21 mouse cellular contexts compared by ENCODE assay signal in genomic region chr16:7649771-7650170, GRCm38 (mm10).
"Had no signal": no experiment of that assay in that cellular context is flagged by ENCODE, and none has a peak within 500 bp of the region (broad histone marks: within the 10 kb centered on the region; RNA-seq: fewer than 3 reads in every experiment).

No protein-coding gene starts in this region.

- H3K4me3 ChIP-seq: layer of hippocampus, adult 2 months; limb, embryonic 10.5 days; limb, embryonic 13.5 days; liver, embryonic 12.5 days; liver, embryonic 15.5 days; lung, embryonic 15.5 days; megakaryocyte, embryonic 14.5 days; midbrain, embryonic 10.5 days; neural tube, embryonic 13.5 days had no signal

- H3K4me2 ChIP-seq: limb, embryonic 13.5 days; liver, embryonic 12.5 days; liver, embryonic 15.5 days; lung, embryonic 15.5 days; neural tube, embryonic 13.5 days had no signal

- H3K27ac ChIP-seq: layer of hippocampus, adult 2 months; limb, embryonic 10.5 days; limb, embryonic 13.5 days; liver, embryonic 12.5 days; liver, embryonic 15.5 days; lung, embryonic 15.5 days; neural tube, embryonic 13.5 days; stomach, postnatal 0 days had no signal

- H3K36me3 ChIP-seq: limb, embryonic 10.5 days; limb, embryonic 13.5 days; liver, embryonic 12.5 days; liver, embryonic 15.5 days; lung, embryonic 15.5 days; midbrain, embryonic 10.5 days; neural tube, embryonic 13.5 days had no signal

- H3K27me3 ChIP-seq: limb, embryonic 13.5 days; liver, embryonic 12.5 days; liver, embryonic 15.5 days; lung, embryonic 15.5 days; megakaryocyte, embryonic 14.5 days; neural tube, embryonic 13.5 days had no signal

- H3K4me1 ChIP-seq: limb, embryonic 10.5 days; limb, embryonic 13.5 days; liver, embryonic 12.5 days; liver, embryonic 15.5 days; lung, embryonic 15.5 days; megakaryocyte, embryonic 14.5 days; neural tube, embryonic 13.5 days had no signal

- H3K9ac ChIP-seq: limb, embryonic 13.5 days; liver, embryonic 12.5 days; liver, embryonic 15.5 days; lung, embryonic 15.5 days; neural tube, embryonic 13.5 days had no signal

- H3K9me3 ChIP-seq: limb, embryonic 10.5 days; limb, embryonic 13.5 days; liver, embryonic 12.5 days; liver, embryonic 15.5 days; lung, embryonic 15.5 days; megakaryocyte, embryonic 14.5 days; midbrain, embryonic 10.5 days; neural tube, embryonic 13.5 days had no signal

- DNase-seq: kidney, adult 9 months; kidney, postnatal 14 days; layer of hippocampus, adult 9-11 months; liver; lung, adult 18-20 months; lung, postnatal 10 days; lung, postnatal 36 days; midbrain, embryonic 14.5 days; thymus, adult 2 months; thymus, postnatal 14 days; thymus, postnatal 4 days had no signal

- ATAC-seq: liver, embryonic 12.5 days had no signal
